Mouse (Mus musculus) forebrain, embryonic 11.5 days (tissue): ENCODE measurements around the gene Taok3. TPM values are rescaled to one million over a fixed set of nuclear protein-coding genes. Genes with fewer than 3 reads are reported as not detected.

Experiments used
- ATAC-seq: fragments of 200-750 bp; cut with Nextera tagmentation; replicated peaks from 2 replicates; pipeline ENCODE4 v1.8.0; 2017; ENCODE audit warnings: moderate TSS enrichment; ENCODE audit not compliant: low FRiP score
- DNase-seq: peaks from one replicate; pipeline ENCODE4 v3.0.0-alpha.2; 2017; ENCODE audit warnings: low spot score
- H3K27ac ChIP-seq: fragments of 300-500 bp; sonication (generic); 2 replicates; pipeline ENCODE4 v1.5.1; 2014; ENCODE audit warnings: low read depth, low read length
- H3K27me3 ChIP-seq: fragments of 300-500 bp; sonication (generic); 2 replicates; pipeline ENCODE4 v1.6.1; 2014; ENCODE audit warnings: mild to moderate bottlenecking, low read length, mixed read lengths; ENCODE audit not compliant: control insufficient read depth, insufficient read depth
- H3K36me3 ChIP-seq: fragments of 300-500 bp; sonication (generic); 2 replicates; pipeline ENCODE4 v1.6.1; 2014; ENCODE audit warnings: mild to moderate bottlenecking, low read length, moderate library complexity, mixed read lengths; ENCODE audit not compliant: control insufficient read depth, insufficient read depth
- H3K4me1 ChIP-seq: fragments of 300-500 bp; sonication (generic); replicated peaks from 2 replicates; pipeline ENCODE4 v1.6.1; 2014; ENCODE audit warnings: low read length, mixed read lengths; ENCODE audit not compliant: control insufficient read depth, insufficient read depth
- H3K4me2 ChIP-seq: fragments of 300-500 bp; sonication (generic); 2 replicates; pipeline ENCODE4 v1.6.1; 2014; ENCODE audit warnings: low read depth, mild to moderate bottlenecking, low read length, moderate library complexity, mixed read lengths; ENCODE audit not compliant: severe bottlenecking
- H3K4me3 ChIP-seq: fragments of 300-500 bp; sonication (generic); 2 replicates; pipeline ENCODE4 v1.5.1; 2014; ENCODE audit warnings: low read depth, low read length
- H3K9ac ChIP-seq: fragments of 300-500 bp; sonication (generic); 2 replicates; pipeline ENCODE4 v1.6.1; 2014; ENCODE audit warnings: low read length
- H3K9me3 ChIP-seq: fragments of 300-500 bp; sonication (generic); 2 replicates; pipeline ENCODE4 v1.6.1; 2016; ENCODE audit warnings: low read length, mixed read lengths; ENCODE audit not compliant: control insufficient read depth
- WGBS: fragments of 180-500 bp; shearing (Covaris S2); extraction: QIAGEN DNeasy Blood & Tissue Kit; methylation state at CpG from one replicate; pipeline ENCODE4 v1.1.7; 2014; 5-methylcytosine and 5-hydroxymethylcytosine counted together
- polyA plus RNA-seq: library from polyadenylated mRNA; unstranded; fragments of >200 nt; fragmentation: Nextera tagmentation; extraction: Ambion mirVana; gene quantifications from 2 replicates; pipeline ENCODE4 v1.2.1, GENCODE M21; 2014

The Taok3 gene
- polyA plus RNA-seq, 1 experiment from 2014 or later = 16.9 TPM

GRCm38 (mm10) chr5:117248351-117248750 lies 128.4 kb downstream of the Taok3 start:
- no peak overlapping the region for H3K4me2 ChIP-seq
- H3K4me3 ChIP-seq = no peak overlapping the region
- H3K9ac ChIP-seq = no peak overlapping the region
- WGBS = 36% methylated on average over 10 of the region's 10 CpGs
- no peak for DNase-seq
- no peak for ATAC-seq
- H3K27ac ChIP-seq = no peak overlapping the region
- no peaks in the 10 kb centered on the region for H3K27me3 ChIP-seq
- H3K36me3 ChIP-seq = no peaks in the 10 kb centered on the region
- no peaks in the 10 kb centered on the region for H3K4me1 ChIP-seq
- H3K9me3 ChIP-seq = no peaks in the 10 kb centered on the region

GRCm38 (mm10) chr5:117250796-117251195 lies 130.9 kb downstream of the Taok3 start:
- H3K4me2 ChIP-seq = no peak overlapping the region
- no peak overlapping the region for H3K27ac ChIP-seq
- no peaks in the 10 kb centered on the region for H3K27me3 ChIP-seq
- ATAC-seq (no peak), DNase-seq (no peak)
- H3K4me3 ChIP-seq = no peak overlapping the region
- H3K4me1 ChIP-seq = no peaks in the 10 kb centered on the region
- WGBS = 85% methylated on average over 24 of the region's 24 CpGs
- no peak overlapping the region for H3K9ac ChIP-seq
- no peaks in the 10 kb centered on the region for H3K36me3 ChIP-seq
- no peaks in the 10 kb centered on the region for H3K9me3 ChIP-seq

GRCm38 (mm10) chr5:117251763-117252162 lies 131.8 kb downstream of the Taok3 start:
- H3K9me3 ChIP-seq = no peaks in the 10 kb centered on the region
- H3K27me3 ChIP-seq = no peaks in the 10 kb centered on the region
- ATAC-seq (no peak), DNase-seq (no peak)
- no peak overlapping the region for H3K4me3 ChIP-seq
- H3K27ac ChIP-seq = no peak overlapping the region
- 96% methylated on average over 3 of the region's 3 CpGs for WGBS
- H3K36me3 ChIP-seq = no peaks in the 10 kb centered on the region
- H3K4me2 ChIP-seq = no peak overlapping the region
- H3K9ac ChIP-seq = no peak overlapping the region
- no peaks in the 10 kb centered on the region for H3K4me1 ChIP-seq

- no peaks in the 10 kb centered on the region for H3K36me3 ChIP-seq
- no peaks in the 10 kb centered on the region for H3K27me3 ChIP-seq
- H3K4me2 ChIP-seq = no peak overlapping the region
- H3K9me3 ChIP-seq = no peaks in the 10 kb centered on the region
- H3K4me3 ChIP-seq = no peak overlapping the region
- DNase-seq = no peak
- WGBS = 93% methylated on average over 15 of the region's 15 CpGs
- H3K27ac ChIP-seq = no peak overlapping the region
- no peak for ATAC-seq
- H3K9ac ChIP-seq = no peak overlapping the region
- H3K4me1 ChIP-seq = no peaks in the 10 kb centered on the region
Observed at GRCm38 (mm10) chr5:117258276-117258675, 138.3 kb downstream of the Taok3 start.

GRCm38 (mm10) chr5:117263566-117263965 lies 143.6 kb downstream of the Taok3 start:
- DNase-seq (no peak), ATAC-seq (no peak)
- 88% methylated on average over 20 of the region's 21 CpGs for WGBS
- Histone ChIP-seq H3K4me2 (no peak overlapping the region), H3K9ac (no peak overlapping the region), H3K9me3 (no peaks in the 10 kb centered on the region; the same call in 1 of the 2 replicates), H3K27ac (no peak overlapping the region), H3K4me1 (no peaks in the 10 kb centered on the region), H3K27me3 (no peaks in the 10 kb centered on the region), H3K36me3 (no peaks in the 10 kb centered on the region; the same call in 1 of the 2 replicates), H3K4me3 (no peak overlapping the region)

GRCm38 (mm10) chr5:117264701-117265100 lies 144.8 kb downstream of the Taok3 start:
- Histone ChIP-seq H3K4me3 (no peak overlapping the region), H3K4me1 (no peaks in the 10 kb centered on the region), H3K9ac (no peak overlapping the region), H3K36me3 (no peaks in the 10 kb centered on the region; the same call in 1 of the 2 replicates), H3K4me2 (no peak overlapping the region), H3K27ac (no peak overlapping the region), H3K9me3 (no peaks in the 10 kb centered on the region; the same call in 1 of the 2 replicates), H3K27me3 (no peaks in the 10 kb centered on the region)
- no peak for ATAC-seq
- no peak for DNase-seq
- 51% methylated on average over 5 of the region's 5 CpGs for WGBS

- Histone ChIP-seq H3K27me3 (no peaks in the 10 kb centered on the region), H3K27ac (no peak overlapping the region), H3K36me3 (no peaks in the 10 kb centered on the region; the same call in 1 of the 2 replicates), H3K4me3 (no peak overlapping the region), H3K9ac (no peak overlapping the region), H3K4me2 (no peak overlapping the region), H3K4me1 (no peaks in the 10 kb centered on the region), H3K9me3 (no peaks in the 10 kb centered on the region; the same call in 1 of the 2 replicates)
- WGBS = 85% methylated on average over 14 of the region's 14 CpGs
- ATAC-seq = no peak
- DNase-seq = no peak
Observed at GRCm38 (mm10) chr5:117267913-117268312, 148.0 kb downstream of the Taok3 start.

- Histone ChIP-seq H3K27ac (no peak overlapping the region), H3K4me1 (no peaks in the 10 kb centered on the region)
- 41% methylated on average over 5 of the region's 5 CpGs for WGBS
Observed at GRCm38 (mm10) chr5:117268749-117269148, 148.8 kb downstream of the Taok3 start.

GRCm38 (mm10) chr5:117269395-117269794 lies 149.5 kb downstream of the Taok3 start:
- Histone ChIP-seq H3K9ac (no peak overlapping the region), H3K36me3 (no peaks in the 10 kb centered on the region), H3K27ac (no peak overlapping the region), H3K4me2 (no peak overlapping the region), H3K4me3 (no peak overlapping the region), H3K27me3 (no peaks in the 10 kb centered on the region), H3K4me1 (no peaks in the 10 kb centered on the region), H3K9me3 (no peaks in the 10 kb centered on the region)
- DNase-seq (no peak), ATAC-seq (no peak)
- 94% methylated on average over 12 of the region's 12 CpGs for WGBS

More at GRCm38 (mm10) chr5:117268749-117269148, 148.8 kb downstream of the Taok3 start:
- Histone ChIP-seq H3K27me3 (no peaks in the 10 kb centered on the region), H3K9me3 (no peaks in the 10 kb centered on the region; the same call in 1 of the 2 replicates), H3K36me3 (no peaks in the 10 kb centered on the region; the same call in 1 of the 2 replicates), H3K9ac (no peak overlapping the region), H3K4me2 (no peak overlapping the region), H3K4me3 (no peak overlapping the region)
- no peak for DNase-seq
- ATAC-seq = no peak
